Comparison of ENCODE assay signal across 24 mouse cellular contexts in the genomic region with DNA sequence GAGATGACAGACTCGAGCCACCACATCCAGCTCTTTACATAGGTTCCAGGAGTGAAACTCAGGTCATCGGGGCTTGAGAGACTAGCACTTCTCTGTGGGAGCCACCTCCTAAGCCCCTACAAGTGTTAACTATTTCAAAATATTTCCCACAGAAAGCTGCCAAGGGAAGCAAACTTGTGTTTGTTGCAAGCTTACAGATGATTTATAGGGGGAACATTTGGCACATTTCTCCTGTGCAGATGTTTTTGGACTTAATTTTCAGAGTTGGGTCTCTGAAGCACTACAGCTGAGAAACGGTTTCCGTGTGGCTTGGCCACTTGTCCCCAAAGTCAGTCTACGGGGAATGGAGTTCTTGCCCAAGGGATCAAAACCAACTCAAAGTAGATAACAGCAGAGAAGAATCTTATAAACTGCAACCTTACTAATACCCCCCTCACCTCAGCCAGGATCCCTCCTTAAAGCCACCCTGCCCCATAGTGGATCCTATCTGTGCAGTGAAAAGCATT. TPM values are rescaled to one million over a fixed set of nuclear protein-coding genes. Genes with fewer than 3 reads are reported as not detected.
DNase-seq lines count a peak whose midpoint lies in the region; ATAC-seq lines count a peak whose summit lies in the region.
"Had no signal": no experiment of that assay in that cellular context is flagged by ENCODE, and none has a peak within 500 bp of the region (broad histone marks: within the 10 kb centered on the region; RNA-seq: fewer than 3 reads in every experiment).

No protein-coding gene starts in this region.

- H3K4me2 ChIP-seq in heart, embryonic 11.5 days, result no peak overlapping the region
- no peak overlapping the region for H3K4me2 ChIP-seq in kidney, embryonic 16.5 days (replicated peaks; ENCODE audit: low read depth, low read length)
- H3K4me2 ChIP-seq in limb, embryonic 12.5 days, result no peak overlapping the region
- H3K4me2 ChIP-seq: embryonic facial prominence, embryonic 15.5 days; intestine, embryonic 15.5 days; liver, embryonic 15.5 days had no signal

- H3K27ac ChIP-seq in heart, embryonic 11.5 days (ENCODE audit: low read depth, low read length), result no peak overlapping the region
- H3K27ac ChIP-seq in kidney, embryonic 16.5 days (ENCODE audit: low read length), result no peak overlapping the region
- H3K27ac ChIP-seq in limb, embryonic 12.5 days, result no peak overlapping the region
- H3K27ac ChIP-seq: embryonic facial prominence, embryonic 15.5 days; intestine, embryonic 15.5 days; liver, embryonic 15.5 days had no signal

- H3K4me3 ChIP-seq in heart, embryonic 11.5 days (ENCODE audit: low read depth, low read length), result no peak overlapping the region
- H3K4me3 ChIP-seq in kidney, embryonic 16.5 days (ENCODE audit: low read length), result no peak overlapping the region
- H3K4me3 ChIP-seq in limb, embryonic 12.5 days (replicated peaks), result no peak overlapping the region
- H3K4me3 ChIP-seq: embryonic facial prominence, embryonic 15.5 days; intestine, embryonic 15.5 days; liver, embryonic 15.5 days had no signal

- H3K4me1 ChIP-seq in heart, embryonic 11.5 days (ENCODE audit: control insufficient read depth, insufficient read depth, low read length), result peaks cover 6% of the 10 kb centered on the region
- H3K4me1 ChIP-seq in kidney, embryonic 16.5 days (ENCODE audit: insufficient read depth, low read length), result peaks cover 41% of the 10 kb centered on the region
- peaks cover 51% of the 10 kb centered on the region for H3K4me1 ChIP-seq in limb, embryonic 12.5 days (replicated peaks)

- H3K36me3 ChIP-seq in heart, embryonic 11.5 days (ENCODE audit: control insufficient read depth, insufficient read depth, low read length), result no peaks in the 10 kb centered on the region
- H3K36me3 ChIP-seq in kidney, embryonic 16.5 days (ENCODE audit: insufficient read depth, low read length), result no peaks in the 10 kb centered on the region
- peaks cover 10% of the 10 kb centered on the region; the same call in 1 of the 2 replicates for H3K36me3 ChIP-seq in limb, embryonic 12.5 days
- H3K36me3 ChIP-seq: embryonic facial prominence, embryonic 15.5 days; intestine, embryonic 15.5 days; liver, embryonic 15.5 days had no signal

- no peak overlapping the region for H3K9ac ChIP-seq in heart, embryonic 11.5 days (ENCODE audit: low read depth, low read length)
- no peak overlapping the region for H3K9ac ChIP-seq in kidney, embryonic 16.5 days (replicated peaks; ENCODE audit: low read length)
- no peak overlapping the region for H3K9ac ChIP-seq in limb, embryonic 12.5 days (replicated peaks)
- H3K9ac ChIP-seq: embryonic facial prominence, embryonic 15.5 days; intestine, embryonic 15.5 days; liver, embryonic 15.5 days had no signal

- H3K9me3 ChIP-seq in heart, embryonic 11.5 days (replicated peaks; ENCODE audit: control insufficient read depth, low read length), result no peaks in the 10 kb centered on the region
- H3K9me3 ChIP-seq in kidney, embryonic 16.5 days (ENCODE audit: low read length), result no peaks in the 10 kb centered on the region
- no peaks in the 10 kb centered on the region for H3K9me3 ChIP-seq in limb, embryonic 12.5 days
- H3K9me3 ChIP-seq: embryonic facial prominence, embryonic 15.5 days; intestine, embryonic 15.5 days; liver, embryonic 15.5 days had no signal

- no peak for ATAC-seq in heart, embryonic 11.5 days (replicated peaks; ENCODE audit: insufficient number of reproducible peaks, low FRiP score, low TSS enrichment)
- no peak for ATAC-seq in kidney, embryonic 16.5 days (ENCODE audit: low FRiP score, low TSS enrichment)
- 0 out of 2 replicates have a peak, but pooled peaks have one; percentile 40 for ATAC-seq in limb, embryonic 12.5 days (ENCODE audit: insufficient number of reproducible peaks, insufficient read depth, low FRiP score, low TSS enrichment, low read depth)
- ATAC-seq: forebrain, embryonic 14.5 days; hindbrain, embryonic 16.5 days; intestine, embryonic 15.5 days; Patski had no signal

- DNase-seq in heart, adult 11 months, result peak; percentile 93
- peak; percentile 36 for DNase-seq in kidney, postnatal 14 days
- peak; percentile 62 for DNase-seq in NIH3T3 (ENCODE audit: low read depth)
- DNase-seq in cerebellum, postnatal 25 days, result no peak
- DNase-seq: adrenal gland, adult 8-10 months; cerebellum, adult 18-20 months; cerebellum, postnatal 36 days; embryo, embryonic 11 days; gastrocnemius, postnatal 14 days; kidney, postnatal 4 days; liver; midbrain, embryonic 14.5 days; right cerebral cortex, postnatal 14 days; spleen, adult 18-20 months; thymus, postnatal 25 days had no signal

- 77% methylated on average over 5 of the region's 5 CpGs for WGBS in heart, embryonic 11.5 days (ENCODE audit: insufficient replicate concordance)
- WGBS in kidney, embryonic 16.5 days, result 55% methylated on average over 5 of the region's 5 CpGs
- WGBS in limb, embryonic 12.5 days, result 78% methylated on average over 5 of the region's 5 CpGs

- no peaks in the 10 kb centered on the region for H3K27me3 ChIP-seq in heart, embryonic 11.5 days (ENCODE audit: control insufficient read depth, insufficient read depth, low read length)
- H3K27me3 ChIP-seq in kidney, embryonic 16.5 days (ENCODE audit: insufficient read depth, low read length), result no peaks in the 10 kb centered on the region
- no peaks in the 10 kb centered on the region for H3K27me3 ChIP-seq in limb, embryonic 12.5 days
- H3K27me3 ChIP-seq: embryonic facial prominence, embryonic 15.5 days; intestine, embryonic 15.5 days; liver, embryonic 15.5 days; Patski had no signal

RNA-seq across cellular contexts. Expression of a gene that starts 28.9 kb away (rescaled TPM):
- 6.3 and 6.5 TPM in 2 replicates for polyA plus RNA-seq in heart, embryonic 11.5 days (2014; fragmentation: Nextera tagmentation; extraction: Ambion mirVana)
- 13.9 and 14.3 TPM in 2 replicates for polyA plus RNA-seq in kidney, embryonic 16.5 days (2015; fragmentation: Nextera tagmentation; extraction: Ambion mirVana)
- 14.5 and 16.0 TPM in 2 replicates for polyA plus RNA-seq in limb, embryonic 12.5 days (2016; fragmentation: Nextera tagmentation; extraction: Ambion mirVana)

Comparison
In these comparisons a context has a peak if more than half of its experiments do, and no peak if none do; other contexts are left out.
1. DNase-seq: peak in heart, adult 11 months (single experiment), kidney, postnatal 14 days (single experiment) and NIH3T3 (single experiment); none in cerebellum, postnatal 25 days (0 of 2).